Comparison of ENCODE assay signal across 28 mouse cellular contexts in genomic region chr5:83958800-83959199, GRCm38 (mm10).
"Had no signal": no experiment of that assay in that cellular context is flagged by ENCODE, and none has a peak within 500 bp of the region (broad histone marks: within the 10 kb centered on the region; RNA-seq: fewer than 3 reads in every experiment).

No protein-coding gene starts in this region.

- H3K9me3 ChIP-seq: heart, embryonic 13.5 days; heart, embryonic 15.5 days; hindbrain, embryonic 13.5 days; intestine, embryonic 15.5 days; limb, embryonic 10.5 days; limb, embryonic 12.5 days; liver, embryonic 13.5 days; liver, embryonic 15.5 days had no signal

- H3K4me1 ChIP-seq: heart, embryonic 13.5 days; heart, embryonic 15.5 days; hindbrain, embryonic 13.5 days; intestine, embryonic 15.5 days; limb, embryonic 10.5 days; limb, embryonic 12.5 days; liver, embryonic 13.5 days; liver, embryonic 15.5 days had no signal

- H3K27ac ChIP-seq: heart, adult 2 months; heart, embryonic 13.5 days; heart, embryonic 15.5 days; hindbrain, embryonic 13.5 days; intestine, embryonic 15.5 days; layer of hippocampus, adult 2 months; left cerebral cortex, adult 2 months; limb, embryonic 10.5 days; limb, embryonic 12.5 days; liver, embryonic 13.5 days; liver, embryonic 15.5 days had no signal

- H3K27me3 ChIP-seq: heart, embryonic 13.5 days; heart, embryonic 15.5 days; hindbrain, embryonic 13.5 days; intestine, embryonic 15.5 days; limb, embryonic 12.5 days; liver, embryonic 13.5 days; liver, embryonic 15.5 days had no signal

- H3K4me2 ChIP-seq: heart, embryonic 11.5 days; heart, embryonic 13.5 days; heart, embryonic 15.5 days; hindbrain, embryonic 13.5 days; intestine, embryonic 15.5 days; limb, embryonic 12.5 days; liver, embryonic 11.5 days; liver, embryonic 13.5 days; liver, embryonic 15.5 days had no signal

- DNase-seq: gastrocnemius, postnatal 14 days; gastrocnemius, postnatal 36 days; heart, adult 11 months; heart, adult 2 months; heart, postnatal 14 days; heart, postnatal 36 days; kidney, adult 18-20 months; kidney, adult 8-10 months; kidney, postnatal 10 days; kidney, postnatal 25 days; kidney, postnatal 4 days; liver; liver, embryonic 13.5 days; liver, postnatal 0 days had no signal

- H3K9ac ChIP-seq: heart, embryonic 13.5 days; heart, embryonic 15.5 days; hindbrain, embryonic 13.5 days; intestine, embryonic 15.5 days; limb, embryonic 12.5 days; liver, embryonic 13.5 days; liver, embryonic 15.5 days; liver, postnatal 0 days had no signal

- ATAC-seq: hindbrain, embryonic 16.5 days; inflammation-experienced regulatory T-cells, adult 6 months; intestine, embryonic 15.5 days; intestine, postnatal 0 days; liver, postnatal 0 days had no signal

- H3K36me3 ChIP-seq: heart, embryonic 13.5 days; heart, embryonic 15.5 days; hindbrain, embryonic 13.5 days; intestine, embryonic 15.5 days; limb, embryonic 10.5 days; limb, embryonic 12.5 days; liver, embryonic 13.5 days; liver, embryonic 15.5 days had no signal

- H3K4me3 ChIP-seq: heart, adult 2 months; heart, embryonic 13.5 days; heart, embryonic 15.5 days; hindbrain, embryonic 13.5 days; intestine, embryonic 15.5 days; layer of hippocampus, adult 2 months; left cerebral cortex, adult 2 months; limb, embryonic 10.5 days; limb, embryonic 12.5 days; liver, embryonic 13.5 days; liver, embryonic 15.5 days had no signal
